In genomic region chr1:189661856-189662255, GRCm38 (mm10) we compare ENCODE assay signal across 10 mouse cellular contexts. TPM values are rescaled to one million over a fixed set of nuclear protein-coding genes. Genes with fewer than 3 reads are reported as not detected.
DNase-seq lines count a peak whose midpoint lies in the region; ATAC-seq and TF ChIP-seq lines count a peak whose summit lies in the region.
"Had no signal": no experiment of that assay in that cellular context is flagged by ENCODE, and none has a peak within 500 bp of the region (broad histone marks: within the 10 kb centered on the region; RNA-seq: fewer than 3 reads in every experiment).

No protein-coding gene starts in this region.

- H3K9ac ChIP-seq in intestine, postnatal 0 days (ENCODE audit: low read depth, low read length): no peak overlapping the region
- no peak overlapping the region for H3K9ac ChIP-seq in intestine, embryonic 16.5 days (ENCODE audit: low read depth, low read length)
- H3K9ac ChIP-seq: embryonic facial prominence, embryonic 15.5 days; liver, embryonic 15.5 days had no signal

- H3K9me3 ChIP-seq in intestine, postnatal 0 days (ENCODE audit: control insufficient read depth): no peaks in the 10 kb centered on the region
- no peaks in the 10 kb centered on the region for H3K9me3 ChIP-seq in intestine, embryonic 16.5 days (ENCODE audit: control insufficient read depth, low read length)
- no peaks in the 10 kb centered on the region for H3K9me3 ChIP-seq in forebrain, embryonic 10.5 days
- H3K9me3 ChIP-seq: embryonic facial prominence, embryonic 15.5 days; liver, embryonic 15.5 days had no signal

- H3K4me3 ChIP-seq in intestine, postnatal 0 days (ENCODE audit: low read depth, low read length): no peak overlapping the region
- H3K4me3 ChIP-seq in intestine, embryonic 16.5 days (ENCODE audit: low read length): no peak overlapping the region
- no peak overlapping the region for H3K4me3 ChIP-seq in forebrain, embryonic 10.5 days
- H3K4me3 ChIP-seq: embryonic facial prominence, embryonic 15.5 days; liver, embryonic 15.5 days had no signal

- H3K4me2 ChIP-seq in intestine, postnatal 0 days (replicated peaks; ENCODE audit: low read depth): no peak overlapping the region
- no peak overlapping the region for H3K4me2 ChIP-seq in intestine, embryonic 16.5 days (ENCODE audit: low read depth, low read length)
- H3K4me2 ChIP-seq: embryonic facial prominence, embryonic 15.5 days; liver, embryonic 15.5 days had no signal

- ATAC-seq in intestine, postnatal 0 days: no peak
- ATAC-seq in intestine, embryonic 16.5 days: no peak

- no peaks in the 10 kb centered on the region for H3K4me1 ChIP-seq in intestine, postnatal 0 days (replicated peaks; ENCODE audit: control insufficient read depth, insufficient read depth, low read length)
- H3K4me1 ChIP-seq in intestine, embryonic 16.5 days (ENCODE audit: control insufficient read depth, insufficient read depth, low read length): no peaks in the 10 kb centered on the region
- peaks cover 11% of the 10 kb centered on the region for H3K4me1 ChIP-seq in forebrain, embryonic 10.5 days
- H3K4me1 ChIP-seq: embryonic facial prominence, embryonic 15.5 days; liver, embryonic 15.5 days had no signal

- peak; percentile 76 for TF ChIP-seq CTCF in intestine, postnatal 0 days (IDR thresholded peaks at IDR 0.05; ENCODE audit: low read depth)

- no peak overlapping the region for H3K27ac ChIP-seq in intestine, postnatal 0 days (ENCODE audit: low read depth, low read length)
- no peak overlapping the region for H3K27ac ChIP-seq in intestine, embryonic 16.5 days (ENCODE audit: low read length)
- H3K27ac ChIP-seq in forebrain, embryonic 10.5 days: no peak overlapping the region
- H3K27ac ChIP-seq: embryonic facial prominence, embryonic 15.5 days; liver, embryonic 15.5 days had no signal

- H3K36me3 ChIP-seq in intestine, postnatal 0 days (ENCODE audit: control insufficient read depth, insufficient read depth): peaks cover 29% of the 10 kb centered on the region
- H3K36me3 ChIP-seq in intestine, embryonic 16.5 days (ENCODE audit: control insufficient read depth, insufficient read depth, low read length): peaks cover 3% of the 10 kb centered on the region; the same call in 1 of the 2 replicates
- H3K36me3 ChIP-seq in forebrain, embryonic 10.5 days (replicated peaks): peaks cover 97% of the 10 kb centered on the region

- DNase-seq in 3T3-L1 (ENCODE audit: low read depth, low spot score): peak; percentile 78
- peak; percentile 72 for DNase-seq in CD4-positive, CD25-positive, alpha-beta regulatory T cell, adult 2 months (ENCODE audit: low read depth, low spot score)
- DNase-seq in cerebellum, adult 9-11 months: peak; percentile 44
- DNase-seq in kidney, postnatal 4 days: peak; percentile 6 to 23
- DNase-seq in thymus, postnatal 4 days: peak; percentile 44
- DNase-seq in forebrain, embryonic 10.5 days (ENCODE audit: extremely low spot score, low spot score): no peak

- H3K27me3 ChIP-seq in intestine, postnatal 0 days (replicated peaks; ENCODE audit: control insufficient read depth, insufficient read depth, low read length): no peaks in the 10 kb centered on the region
- H3K27me3 ChIP-seq in intestine, embryonic 16.5 days (replicated peaks; ENCODE audit: control insufficient read depth, insufficient read depth, low read length): no peaks in the 10 kb centered on the region
- H3K27me3 ChIP-seq in forebrain, embryonic 10.5 days (ENCODE audit: poor library complexity, severe bottlenecking): no peaks in the 10 kb centered on the region
- H3K27me3 ChIP-seq: embryonic facial prominence, embryonic 15.5 days; liver, embryonic 15.5 days had no signal

RNA-seq across cellular contexts. Expression of gene Cenpf, which starts 26.0 kb away (rescaled TPM):
- polyA plus RNA-seq in intestine, postnatal 0 days (2015; fragmentation: Nextera tagmentation; extraction: Ambion mirVana): 17.8 and 18.9 TPM in 2 replicates
- 45.1 and 54.7 TPM in 2 replicates for polyA plus RNA-seq in intestine, embryonic 16.5 days (2015; fragmentation: Nextera tagmentation; extraction: Ambion mirVana)
- polyA plus RNA-seq in forebrain, embryonic 10.5 days (2016; fragmentation: Nextera tagmentation; extraction: Ambion mirVana): 131 and 136 TPM in 2 replicates
